Mouse (Mus musculus): ENCODE data around the gene 1700042G07Rik.

Gene 1700042G07Rik

DNA sequence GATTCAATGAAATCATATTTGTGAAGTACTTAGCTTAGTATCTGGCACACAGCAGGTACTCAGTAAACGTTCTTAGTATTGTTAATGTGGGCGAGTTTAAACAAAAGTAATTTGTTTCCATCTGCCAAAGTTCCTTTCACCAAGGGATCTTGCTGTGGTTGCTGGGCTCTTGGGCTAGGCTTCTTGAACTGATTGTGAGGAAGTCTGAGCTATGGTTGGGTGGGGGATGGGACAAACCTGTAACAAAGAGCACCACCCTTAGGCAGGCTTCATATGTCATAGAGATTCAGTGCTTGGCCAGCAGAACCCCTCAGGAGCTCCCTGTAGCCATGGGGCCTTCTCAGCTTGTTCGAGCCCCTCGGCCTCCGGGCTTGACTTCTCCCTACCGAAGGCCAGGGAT is at the start of gene 1700042G07Rik, which contains the start of gene Gm49337:
Gene 1700042G07Rik, plus strand, starts transcription at position 301 of the 400 bp plus-strand sequence.
Gene Gm49337, plus strand, starts transcription at position 313 of the 400 bp plus-strand sequence.
- no peak for DNase-seq (ENCODE audit: low spot score)

DNA sequence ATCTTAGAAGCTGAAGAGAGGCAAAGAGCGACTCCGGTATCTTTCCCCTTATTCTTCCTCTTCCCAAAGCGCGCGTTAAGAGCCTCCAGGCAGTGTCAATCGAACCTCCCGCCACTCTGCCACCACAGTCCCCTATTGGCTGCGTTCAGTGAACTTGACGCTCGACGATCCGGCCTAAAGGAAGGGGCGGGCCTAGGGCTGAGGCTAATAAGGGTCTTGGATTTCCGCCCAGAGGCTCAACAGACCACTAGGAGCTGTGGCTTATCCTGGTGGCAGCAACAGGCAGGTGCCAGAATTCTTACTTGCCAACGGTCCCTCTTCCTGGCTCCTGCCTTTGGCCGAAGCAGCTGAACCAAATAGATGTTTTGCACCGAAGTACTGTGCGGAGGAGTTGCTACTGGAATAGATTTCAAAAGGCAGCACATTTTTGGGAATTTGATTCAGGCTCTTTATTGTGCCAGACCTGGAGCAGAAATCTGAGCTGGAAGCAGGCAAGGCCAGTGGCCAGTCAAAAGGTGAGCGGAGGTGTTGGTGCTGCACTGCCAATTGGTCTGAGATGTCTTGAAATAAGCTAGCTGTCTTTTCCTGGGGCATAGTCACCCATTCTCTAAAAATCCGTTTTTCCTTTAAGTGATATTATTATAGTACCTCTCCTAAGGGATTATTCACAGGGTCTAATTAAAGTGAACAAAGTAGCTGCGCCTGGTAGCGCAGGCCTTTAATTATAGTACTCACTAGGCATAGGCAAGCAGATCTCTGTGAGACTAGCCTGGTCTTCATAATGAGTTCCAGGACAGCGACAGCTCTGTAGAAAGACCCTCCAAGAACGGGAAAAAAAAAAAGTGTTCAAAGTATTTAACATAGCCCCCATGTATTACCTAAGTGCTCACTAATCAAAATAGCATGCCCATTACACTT is 49.3 kb upstream of the 1700042G07Rik start, which contains the start of the genes Rad54l and Pomgnt1:
Gene Rad54l, minus strand, starts transcription at position 89 of the 918 bp plus-strand sequence.
Gene Pomgnt1, plus strand, starts transcription at position 239 of the 918 bp plus-strand sequence.
- peak; percentile 91 for DNase-seq (ENCODE audit: low spot score)

DNA sequence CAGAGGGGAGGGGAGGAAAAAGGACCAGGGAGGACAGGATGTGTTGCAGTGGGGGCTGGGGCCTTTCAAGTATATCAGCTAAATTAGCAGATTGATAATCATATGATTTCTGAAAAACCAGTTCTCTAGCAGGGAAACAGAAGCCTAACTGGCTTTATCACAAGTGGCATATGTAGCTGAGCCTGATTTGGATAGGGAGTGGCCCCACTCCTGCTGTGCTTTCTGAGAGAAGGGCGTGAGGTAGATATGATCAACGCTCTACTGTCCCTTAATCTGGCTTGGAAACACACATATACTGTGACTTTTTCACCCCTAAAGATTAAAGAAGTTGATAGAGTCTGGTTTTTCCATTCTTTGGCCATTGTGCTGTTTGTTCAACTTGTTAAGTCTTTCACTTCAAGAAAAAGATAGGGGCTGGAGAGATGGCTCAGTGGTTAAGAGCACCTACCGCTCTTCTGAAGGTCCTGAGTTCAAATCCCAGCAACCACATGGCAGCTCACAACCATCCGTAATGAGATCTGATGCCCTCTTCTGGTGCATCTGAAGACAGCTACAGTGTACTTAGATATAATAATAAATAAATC is 47.3 kb upstream of the 1700042G07Rik start:
- no peak for DNase-seq (ENCODE audit: low spot score)

DNA sequence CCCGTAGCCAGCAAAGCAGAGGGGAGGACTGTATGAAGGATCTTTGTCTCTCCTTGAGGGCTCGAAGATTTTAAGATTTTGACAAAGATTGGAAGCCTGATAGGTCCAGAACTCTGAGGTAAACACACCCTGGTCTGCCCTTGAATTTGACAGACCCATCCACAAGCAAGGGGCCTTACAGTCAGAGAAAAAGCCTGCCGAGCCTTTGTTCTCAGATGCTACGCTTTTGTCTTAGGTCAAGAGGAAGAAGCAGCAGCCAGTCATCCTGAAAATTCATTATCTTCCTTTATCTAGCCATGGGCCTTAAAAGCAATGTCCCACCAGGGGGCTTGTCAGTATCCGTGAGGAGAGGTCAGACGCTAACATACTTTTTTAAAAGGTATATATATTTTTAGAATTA is 45.2 kb upstream of the 1700042G07Rik start:
- DNase-seq (ENCODE audit: low spot score) = no peak

DNA sequence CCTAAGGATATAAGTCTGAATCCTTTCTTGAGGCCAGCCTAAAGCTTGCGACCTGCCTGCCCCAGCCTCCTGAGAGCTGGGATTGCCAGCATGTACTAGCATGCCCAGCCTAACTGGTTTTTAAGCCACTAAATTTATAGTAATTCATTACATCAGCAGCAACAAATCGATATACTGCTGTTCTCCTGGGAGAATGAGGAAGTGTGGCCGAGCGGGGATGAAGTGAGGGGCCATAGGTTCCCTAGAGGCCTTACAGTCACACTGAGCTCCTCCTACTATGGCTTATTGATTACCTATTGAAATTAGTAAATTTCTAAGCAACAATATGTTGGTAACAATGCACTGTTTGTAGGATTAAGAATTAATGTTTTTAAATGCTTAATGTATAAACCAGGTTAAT is 40.0 kb upstream of the 1700042G07Rik start:
- DNase-seq (ENCODE audit: low spot score) = no peak

DNA sequence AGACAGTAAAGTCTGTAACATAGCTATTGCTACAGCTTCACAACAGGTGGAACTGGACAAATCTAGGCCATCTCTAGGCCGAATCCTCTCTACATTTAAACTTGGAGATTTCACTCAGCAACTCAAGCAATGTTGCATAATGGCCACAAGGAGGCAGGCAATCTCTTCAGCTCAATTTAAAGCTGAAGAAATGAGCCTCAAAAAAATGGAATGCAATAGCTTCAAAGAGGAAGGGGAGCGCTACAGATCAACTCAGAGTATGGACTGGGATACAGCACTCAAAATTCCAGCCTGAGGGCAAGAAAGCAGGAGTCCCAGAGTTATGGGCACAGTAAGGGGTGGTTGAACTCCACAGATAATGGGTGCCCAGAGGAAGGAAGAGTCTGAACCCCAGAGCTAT is 38.2 kb upstream of the 1700042G07Rik start:
- DNase-seq (ENCODE audit: low spot score) = peak; percentile 43

DNA sequence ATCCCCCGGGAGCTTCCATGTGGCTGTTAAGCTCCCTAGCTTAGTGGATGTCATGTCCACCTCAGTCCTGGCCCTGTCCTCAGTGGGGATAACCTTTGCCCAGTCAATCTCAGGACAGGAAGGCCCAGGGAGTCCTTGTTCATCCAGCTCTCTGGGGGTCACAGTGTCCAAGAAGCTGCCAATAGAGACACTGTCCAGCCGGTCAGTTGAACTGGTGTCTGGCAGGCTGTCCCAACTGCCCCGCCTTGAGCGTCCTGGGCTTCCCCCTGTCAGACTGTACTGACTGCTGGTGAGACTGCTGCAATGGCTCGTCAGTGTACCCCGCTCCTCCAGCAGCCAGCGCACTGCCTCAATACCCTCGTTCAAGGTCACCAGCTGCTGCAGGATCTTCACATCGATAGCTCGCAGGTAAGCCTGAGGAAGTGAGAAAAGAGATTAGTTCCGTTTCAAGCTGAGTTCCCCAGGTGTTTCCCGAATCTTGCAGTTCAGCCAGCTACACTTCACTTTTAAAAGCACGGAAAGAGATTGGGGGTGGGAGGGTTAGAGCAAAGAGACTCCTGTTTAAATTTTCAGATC is 35.7 kb upstream of the 1700042G07Rik start:
- no peak for DNase-seq (ENCODE audit: low spot score)

DNA sequence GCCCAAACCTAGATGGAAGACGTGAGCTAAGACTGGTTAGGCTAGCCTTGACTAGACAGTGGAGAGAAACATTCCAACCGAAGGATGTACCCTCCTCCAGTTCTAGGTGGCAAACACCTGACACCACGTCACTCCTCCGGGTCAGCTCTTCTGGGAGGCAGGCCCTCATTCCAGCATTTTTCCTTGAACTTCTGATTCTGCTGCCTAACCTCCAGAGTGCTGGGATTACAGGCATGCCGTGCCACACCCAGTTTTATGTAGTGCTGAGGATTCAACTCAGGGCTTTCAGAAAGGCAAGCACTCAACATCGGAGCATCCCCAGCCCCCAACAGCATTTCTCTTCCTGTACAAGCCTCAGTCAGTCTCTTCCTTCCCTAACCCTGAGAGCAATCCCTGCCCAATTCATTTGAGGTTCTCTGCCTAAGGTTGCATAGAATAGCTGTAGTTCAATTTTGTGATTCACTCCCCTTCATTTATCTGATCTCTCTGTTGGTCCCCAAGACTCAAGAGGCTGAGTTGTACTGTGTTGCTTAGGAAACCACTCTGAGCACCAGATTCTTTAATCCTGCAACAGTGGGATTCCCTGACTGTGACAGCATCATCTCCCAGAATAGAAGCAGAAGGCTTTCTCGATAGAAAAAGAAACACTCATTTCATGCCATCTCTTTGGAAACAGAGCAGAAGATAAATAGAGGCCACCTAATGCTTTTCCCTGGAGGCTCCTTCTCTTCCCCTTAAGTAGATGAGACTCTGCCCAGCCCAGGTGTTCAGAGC is 32.2 kb upstream of the 1700042G07Rik start:
- DNase-seq (ENCODE audit: low spot score) = no peak

DNA sequence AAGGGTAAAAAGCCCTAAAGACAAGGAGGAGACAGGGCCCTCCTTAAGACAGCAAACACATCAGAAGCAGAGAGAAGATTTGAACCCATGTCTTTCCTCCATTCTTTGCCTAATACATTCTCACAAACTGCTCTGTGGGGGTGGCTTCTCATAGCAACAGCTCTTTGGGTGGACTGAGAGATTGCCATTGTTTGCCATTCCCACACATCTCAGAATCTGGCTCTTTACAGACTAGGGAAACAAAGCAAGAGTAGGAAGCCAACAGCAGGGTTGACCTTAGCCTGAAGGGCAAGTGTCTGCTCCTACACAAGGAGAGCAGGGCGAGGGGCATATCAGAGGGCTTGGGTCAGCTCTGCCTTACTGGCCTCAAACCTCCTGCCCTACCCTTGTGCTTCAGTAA is 31.4 kb upstream of the 1700042G07Rik start:
- DNase-seq (ENCODE audit: low spot score) = no peak

DNA sequence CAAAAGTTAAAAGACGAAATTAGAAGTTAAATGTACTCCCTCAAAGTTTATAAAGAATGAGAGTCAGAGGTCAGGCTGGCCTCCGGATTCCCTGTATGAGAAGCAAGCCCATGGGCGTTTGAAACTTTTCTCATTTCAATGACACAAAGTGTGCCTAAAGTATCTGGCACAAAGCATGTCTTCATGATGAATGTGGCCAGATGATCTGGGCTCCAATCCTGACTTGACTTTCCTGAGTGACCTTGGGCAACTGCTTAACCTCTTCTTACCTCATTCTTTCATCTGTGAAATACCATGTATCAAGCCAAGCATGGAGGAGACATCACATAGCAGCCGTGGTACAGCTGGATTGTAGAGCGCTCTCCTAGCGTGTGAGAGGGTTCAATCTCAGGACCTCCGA is 30.9 kb upstream of the 1700042G07Rik start:
- DNase-seq (ENCODE audit: low spot score) = no peak

DNA sequence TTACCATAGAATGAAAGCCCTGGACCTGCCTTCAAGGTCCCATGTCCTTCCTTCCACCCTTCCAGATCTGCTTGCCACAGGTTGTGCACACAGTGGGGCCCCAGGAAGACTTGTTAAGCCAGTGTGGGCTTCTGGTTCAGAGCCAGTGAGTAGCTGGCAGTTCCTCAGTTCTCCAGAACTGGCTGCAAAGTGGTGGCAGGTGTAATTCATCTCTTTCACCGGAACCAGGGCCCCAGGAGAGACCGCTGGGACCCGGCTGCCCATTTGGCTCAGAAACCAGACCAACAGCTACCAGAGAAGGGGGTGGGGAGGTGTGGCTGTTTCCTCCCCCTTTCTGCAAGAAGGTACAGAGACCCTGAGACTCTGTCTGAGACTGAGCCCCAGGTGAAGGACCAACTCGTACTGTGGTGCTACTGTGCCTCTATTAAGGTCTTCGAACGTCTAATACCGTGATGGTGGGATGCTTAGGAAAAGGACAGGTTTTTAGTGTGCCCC is 29.8 kb upstream of the 1700042G07Rik start:
- DNase-seq (ENCODE audit: low spot score) = no peak

DNA sequence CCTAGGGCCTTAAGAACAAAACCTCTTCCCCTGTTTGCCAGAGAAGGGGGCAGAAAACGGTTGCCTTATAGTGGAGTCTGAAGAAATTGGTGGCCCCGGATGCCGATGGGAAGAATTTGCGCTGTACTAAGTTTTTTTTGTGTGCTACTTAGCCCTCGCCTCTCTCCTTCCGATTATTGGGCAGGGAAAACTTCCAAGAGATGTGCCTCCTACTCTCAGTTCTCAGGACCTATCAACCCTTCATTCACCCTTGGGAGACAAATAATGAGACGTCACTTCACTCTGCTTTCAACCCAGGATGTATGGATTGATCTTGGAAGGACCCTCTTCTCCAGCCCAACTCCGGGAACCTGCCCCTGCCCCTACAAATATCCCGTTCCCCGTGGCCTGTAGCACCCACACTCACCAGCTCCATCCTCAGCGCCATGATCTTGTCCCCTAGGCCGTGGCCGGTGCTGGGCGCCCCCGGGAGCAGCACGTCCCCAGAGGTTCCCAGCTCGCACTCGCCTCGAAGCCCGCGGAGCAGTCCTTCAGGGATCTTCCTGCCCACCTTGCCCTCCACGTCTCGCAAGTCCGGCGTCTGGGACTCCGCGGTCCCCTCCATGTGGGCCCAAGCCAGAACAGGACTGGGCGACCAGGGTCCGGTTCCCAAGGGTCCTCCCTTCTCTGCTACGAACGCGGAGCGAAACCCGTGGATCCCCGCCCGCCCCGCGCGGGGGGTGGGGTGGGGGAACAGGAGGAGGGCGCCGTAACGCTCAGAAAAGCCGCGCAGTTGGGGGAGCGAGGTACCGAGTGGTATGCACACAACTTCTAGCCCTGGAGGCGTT is 29.1 kb upstream of the 1700042G07Rik start:
- peak; percentile 32 for DNase-seq (ENCODE audit: low spot score)

DNA sequence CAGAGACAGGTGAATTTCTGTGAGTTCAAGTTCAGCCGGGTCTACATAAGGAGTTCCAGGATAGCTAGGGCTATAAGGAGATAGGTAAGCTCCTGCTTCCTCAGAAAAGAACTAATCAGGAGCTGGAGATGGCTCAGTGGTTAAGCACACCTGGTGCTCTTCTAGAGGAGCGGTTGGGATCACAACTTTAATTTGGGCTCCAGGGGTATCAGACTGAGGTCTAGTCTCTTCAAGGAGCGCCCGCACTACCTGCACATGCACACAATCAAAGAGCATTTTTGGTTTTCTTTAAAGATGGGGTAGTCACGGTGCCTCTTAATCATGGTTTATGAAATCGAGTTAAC is 23.4 kb upstream of the 1700042G07Rik start:
- no peak for DNase-seq (ENCODE audit: low spot score)

DNA sequence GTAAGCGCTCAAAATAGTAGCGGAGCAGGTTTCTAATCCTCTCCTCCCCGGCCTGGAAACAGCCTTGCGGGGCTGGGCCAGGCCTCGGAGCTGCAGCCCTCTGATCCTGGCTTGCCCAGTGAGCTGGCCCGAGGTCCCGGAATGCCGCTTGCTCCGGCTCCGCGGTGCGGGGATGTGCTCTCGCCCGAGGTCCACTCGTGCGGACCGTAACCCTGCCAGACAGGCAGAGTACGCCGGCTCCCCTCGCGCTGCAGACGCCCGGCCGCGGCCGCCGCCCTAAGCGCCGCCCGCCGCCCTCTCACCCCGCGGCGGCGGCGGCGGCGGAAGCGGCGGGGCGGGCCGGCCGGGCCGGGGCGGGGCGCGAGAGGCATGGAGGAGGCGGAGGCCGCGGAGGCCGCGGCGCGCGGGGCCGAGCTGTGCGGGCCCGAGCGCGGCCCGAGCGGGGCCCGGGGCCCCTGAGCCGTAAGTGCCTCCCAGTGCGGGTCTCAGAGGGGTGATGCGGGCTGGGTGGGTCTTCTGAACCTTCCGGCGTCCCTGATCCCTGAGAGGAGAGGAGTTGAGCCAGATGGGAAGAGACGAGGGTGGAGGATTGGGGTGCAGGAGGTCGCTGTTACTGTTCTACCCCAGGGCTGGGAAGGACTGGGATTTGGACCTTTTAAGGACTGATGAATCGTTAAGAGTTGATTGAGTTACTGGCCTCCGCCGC is 22.9 kb upstream of the 1700042G07Rik start:
- peak; percentile 67 for DNase-seq (ENCODE audit: low spot score)

DNA sequence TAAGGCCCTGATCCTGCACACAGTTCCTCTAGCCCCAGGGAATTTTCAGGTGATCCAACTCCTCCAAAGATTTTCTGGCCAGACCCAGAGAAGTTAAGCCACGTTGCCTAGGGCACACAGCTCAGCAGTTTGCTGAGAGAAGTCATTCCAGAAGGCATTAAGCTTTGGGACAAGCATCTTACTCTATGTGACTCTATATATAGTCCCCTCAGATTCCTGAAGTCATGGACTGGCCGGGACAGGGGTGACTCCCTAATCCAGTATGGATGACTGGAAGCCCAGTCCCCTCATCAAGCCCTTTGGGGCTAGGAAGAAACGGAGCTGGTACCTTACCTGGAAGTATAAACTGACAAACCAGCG is 22.3 kb upstream of the 1700042G07Rik start:
- DNase-seq (ENCODE audit: low spot score) = no peak

DNA sequence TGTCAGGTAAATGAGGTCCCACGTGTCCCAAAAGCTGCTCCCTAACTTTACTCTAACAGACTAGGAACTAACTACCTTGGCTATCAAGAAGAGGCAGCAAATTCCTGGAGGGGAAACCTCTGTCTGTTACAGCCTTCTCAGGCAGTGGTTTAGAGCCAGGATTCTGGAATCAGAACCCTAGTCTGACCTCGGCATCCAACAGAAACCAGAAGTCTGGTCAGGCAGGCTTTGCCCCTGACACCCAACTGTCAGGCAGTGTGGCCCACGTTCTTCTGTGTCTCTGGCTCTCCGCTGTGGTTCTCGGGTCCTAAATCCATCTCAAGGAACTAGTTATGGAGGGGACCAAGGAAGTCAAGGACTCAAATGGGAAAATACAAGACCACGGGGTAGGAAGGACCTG is 21.9 kb upstream of the 1700042G07Rik start, which contains the start of gene Lurap1:
Gene Lurap1, minus strand, starts transcription at position 101 of the 400 bp plus-strand sequence.
- no peak for DNase-seq (ENCODE audit: low spot score)

DNA sequence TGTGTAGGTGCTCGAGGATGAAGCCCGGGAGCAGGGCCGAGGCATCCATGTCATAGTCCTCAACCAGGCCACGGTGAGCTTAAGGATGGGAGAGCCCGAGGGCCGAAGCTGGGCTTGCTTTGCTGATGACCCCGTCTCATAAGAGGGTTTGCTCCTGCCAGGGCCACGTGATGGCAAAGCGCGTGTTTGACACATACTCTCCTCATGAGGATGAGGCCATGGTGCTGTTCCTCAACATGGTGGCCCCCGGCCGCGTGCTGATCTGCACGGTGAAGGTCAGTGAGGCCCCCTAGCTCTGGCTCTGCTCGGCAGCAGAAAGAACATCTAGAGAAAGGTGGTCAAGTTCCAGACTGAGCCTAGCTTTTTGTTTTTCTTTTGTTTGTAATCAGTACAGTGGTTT is 20.5 kb upstream of the 1700042G07Rik start:
- no peak for DNase-seq (ENCODE audit: low spot score)

DNA sequence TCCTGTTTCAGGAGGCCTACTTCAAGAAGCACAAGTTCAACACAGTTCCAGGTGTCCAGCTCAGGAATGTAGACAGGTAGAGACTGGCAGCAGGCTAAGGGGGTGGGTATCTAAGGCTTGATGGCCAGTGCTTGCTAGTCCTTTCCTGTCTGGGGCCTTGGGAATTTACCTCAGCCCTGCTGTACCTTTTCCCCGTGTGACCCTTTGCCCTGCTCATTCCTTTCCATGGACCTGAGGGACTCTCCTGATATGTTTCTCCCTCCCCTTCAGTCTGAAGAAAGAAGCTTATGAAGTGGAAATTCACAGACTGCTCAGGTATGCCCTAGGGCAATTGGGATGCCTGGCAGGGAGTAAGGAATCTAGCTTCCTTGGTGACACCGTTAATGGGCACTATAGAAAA is 15.3 kb upstream of the 1700042G07Rik start:
- no peak for DNase-seq (ENCODE audit: low spot score)

DNA sequence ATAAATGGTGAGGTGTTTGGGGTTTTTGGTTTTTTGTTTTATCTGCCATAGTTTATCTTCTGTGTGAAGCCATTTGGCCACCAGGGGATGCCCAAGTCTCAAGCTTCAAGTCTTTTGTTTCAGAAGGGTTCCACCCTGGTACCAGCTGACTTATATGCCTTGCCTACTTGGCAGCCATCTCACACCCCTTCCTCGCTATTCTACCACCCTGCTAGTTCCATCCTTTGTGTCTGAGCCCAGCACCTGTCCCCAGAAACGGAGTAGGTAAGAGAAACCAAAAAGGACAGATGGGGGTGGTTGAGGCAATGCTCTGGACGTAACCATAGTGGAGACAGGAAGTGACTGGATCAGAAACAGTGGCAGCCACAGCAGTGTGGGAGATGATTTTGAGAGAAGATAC is 13.3 kb upstream of the 1700042G07Rik start:
- peak; percentile 25 for DNase-seq (ENCODE audit: low spot score)

DNA sequence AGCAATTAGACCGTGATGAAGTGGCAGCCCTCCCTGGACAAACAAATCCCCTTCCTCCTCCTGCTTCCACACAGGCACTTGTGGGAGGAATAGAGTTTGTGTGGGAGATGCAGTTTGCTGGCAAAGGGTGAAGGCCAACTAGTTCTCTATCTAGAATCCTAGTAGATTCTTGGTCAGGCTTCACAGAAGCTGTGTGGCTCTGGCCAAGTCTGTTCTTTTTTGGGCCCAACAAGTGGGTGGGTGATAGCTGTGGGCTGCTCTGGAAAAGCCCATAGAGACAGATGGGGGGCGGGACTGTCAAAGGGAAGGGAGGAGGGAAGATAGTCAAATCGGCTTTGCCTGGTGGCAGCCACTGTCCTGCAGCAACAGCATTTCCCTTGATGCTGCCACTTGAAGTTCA is 12.4 kb upstream of the 1700042G07Rik start:
- DNase-seq (ENCODE audit: low spot score) = no peak
